ENCODE assay signal across 15 mouse cellular contexts in genomic region chr9:64542246-64542645, GRCm38 (mm10).
"Had no signal": no experiment of that assay in that cellular context is flagged by ENCODE, and none has a peak within 500 bp of the region (broad histone marks: within the 10 kb centered on the region; RNA-seq: fewer than 3 reads in every experiment).

No protein-coding gene starts in this region.

- H3K4me2 ChIP-seq: limb, embryonic 13.5 days; lung, embryonic 15.5 days; neural tube, embryonic 15.5 days had no signal

- H3K9ac ChIP-seq: limb, embryonic 13.5 days; lung, embryonic 15.5 days; neural tube, embryonic 15.5 days had no signal

- H3K36me3 ChIP-seq: limb, embryonic 13.5 days; lung, embryonic 15.5 days; midbrain, embryonic 10.5 days; neural tube, embryonic 15.5 days had no signal

- H3K9me3 ChIP-seq: limb, embryonic 13.5 days; lung, embryonic 15.5 days; midbrain, embryonic 10.5 days; neural tube, embryonic 15.5 days had no signal

- DNase-seq: kidney, adult 11 months; kidney, adult 9 months; kidney, postnatal 36 days; left cerebral cortex, postnatal 4 days; right cerebral cortex, adult 18-20 months; right cerebral cortex, postnatal 25 days; thymus, postnatal 4 days had no signal

- H3K4me1 ChIP-seq: limb, embryonic 13.5 days; lung, embryonic 15.5 days had no signal

- H3K27me3 ChIP-seq: lung, embryonic 15.5 days had no signal

- H3K27ac ChIP-seq: kidney, postnatal 0 days; layer of hippocampus, adult 2 months; limb, embryonic 13.5 days; lung, embryonic 15.5 days; neural tube, embryonic 15.5 days; stomach, postnatal 0 days had no signal

- H3K4me3 ChIP-seq: layer of hippocampus, adult 2 months; limb, embryonic 13.5 days; lung, embryonic 15.5 days; midbrain, embryonic 10.5 days; myocyte; neural tube, embryonic 15.5 days had no signal
